Mouse (Mus musculus) lung, postnatal 0 days (tissue): ENCODE data around the gene Klk1b8.

ENCODE experiments used
- CTCF ChIP-seq: IDR thresholded peaks from 2 replicates; pipeline ENCODE4 v1.5.1; 2016; ENCODE audit warnings: antibody characterized with exemption, mild to moderate bottlenecking
- EP300 ChIP-seq: IDR thresholded peaks from 2 replicates; pipeline ENCODE4 v1.6.1; 2016; ENCODE audit warnings: antibody characterized with exemption, mild to moderate bottlenecking, control low read depth

GRCm38 (mm10) chr7:43925985-43926384, 24.5 kb upstream of the Klk1b8 start:
- TF ChIP-seq CTCF (peak; percentile 42), EP300 (no peak)
